Mouse (Mus musculus): ENCODE data around the gene Fam155a. TPM values are rescaled to one million over a fixed set of nuclear protein-coding genes. Genes with fewer than 3 reads are reported as not detected.

The Fam155a gene
- polyA plus RNA-seq, 1 experiment from 2014 or later: 18.9 TPM

Small RNAs within 50 kb of the gene (microRNA-seq; reads per million reads assigned to microRNA genes)
- gene Gm47312: not detected

Other genes starting within 250 kb of the Fam155a start
- not detected in 2 replicates for gene Gm10217, start 93.1 kb upstream of the Fam155a start, polyA plus RNA-seq (2015; fragmentation: Nextera tagmentation; extraction: Ambion mirVana)
- gene Lig4, start 206.5 kb upstream of the Fam155a start, polyA plus RNA-seq (2015; fragmentation: Nextera tagmentation; extraction: Ambion mirVana): 10.4 and 11.9 TPM in 2 replicates
- gene Abhd13, start 206.5 kb upstream of the Fam155a start, polyA plus RNA-seq (2015; fragmentation: Nextera tagmentation; extraction: Ambion mirVana): 15.7 and 16.7 TPM in 2 replicates
- gene Tnfsf13b, start 235.3 kb upstream of the Fam155a start, polyA plus RNA-seq (2015; fragmentation: Nextera tagmentation; extraction: Ambion mirVana): 0.06 and 0.23 TPM in 2 replicates

All from forebrain, embryonic 15.5 days (tissue).